Mouse (Mus musculus) B cell, adult 67 days (primary cell): Measurements from ENCODE around the gene Rhox13. TPM values are rescaled to one million over a fixed set of nuclear protein-coding genes. Genes with fewer than 3 reads are reported as not detected.

ENCODE experiments used
- total RNA-seq, 2 experiments: library from RNA; stranded (reverse); gene quantifications; 4 replicates each; pipeline ENCODE4 v1.2.4; 2023

Rhox13 gene
- total RNA-seq: not detected

DNA sequence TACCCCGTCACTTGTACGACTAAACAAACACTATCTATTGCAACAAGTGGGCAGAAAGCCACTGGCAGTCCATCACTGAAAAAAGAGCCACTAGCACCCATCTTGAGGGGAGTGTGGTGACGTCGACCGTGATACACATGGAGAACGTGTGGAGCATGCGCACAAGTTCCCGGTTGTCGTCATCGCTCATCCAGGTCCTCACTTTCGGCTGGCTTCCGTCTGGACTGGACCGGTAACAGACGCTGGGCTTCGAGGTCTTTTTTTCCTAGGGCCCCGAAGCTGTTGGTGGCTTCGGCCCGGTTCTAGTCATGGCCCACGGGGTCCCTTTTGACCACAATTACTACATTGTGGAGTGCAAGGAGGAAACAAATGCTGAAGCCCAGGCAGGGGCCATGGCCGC lies at the start of gene Rhox13:
Gene Rhox13, plus strand, starts transcription at position 238 of the 400 bp plus-strand sequence.

DNA sequence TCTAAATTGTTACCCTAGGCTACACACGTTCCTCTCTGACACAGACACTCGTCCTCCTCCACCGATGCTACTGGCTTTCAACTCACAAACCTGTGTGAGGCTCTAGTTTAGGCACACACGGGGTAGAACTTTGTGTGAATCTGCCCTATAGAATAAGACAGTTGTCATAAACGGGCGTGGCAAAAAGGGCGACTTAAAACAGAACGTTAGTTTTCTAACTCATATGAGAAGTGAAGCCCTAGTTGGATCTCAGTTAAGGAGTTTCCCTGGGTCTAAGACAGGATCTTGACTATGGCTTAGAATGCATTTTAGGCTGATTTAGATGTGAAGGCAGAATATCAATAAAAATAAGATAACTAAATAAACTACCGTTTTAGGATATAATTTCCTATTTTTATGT lies 36.0 kb upstream of the Rhox13 start, which contains the start of gene Rhox11:
Gene Rhox11, minus strand, starts transcription at position 101 of the 400 bp plus-strand sequence.

DNA sequence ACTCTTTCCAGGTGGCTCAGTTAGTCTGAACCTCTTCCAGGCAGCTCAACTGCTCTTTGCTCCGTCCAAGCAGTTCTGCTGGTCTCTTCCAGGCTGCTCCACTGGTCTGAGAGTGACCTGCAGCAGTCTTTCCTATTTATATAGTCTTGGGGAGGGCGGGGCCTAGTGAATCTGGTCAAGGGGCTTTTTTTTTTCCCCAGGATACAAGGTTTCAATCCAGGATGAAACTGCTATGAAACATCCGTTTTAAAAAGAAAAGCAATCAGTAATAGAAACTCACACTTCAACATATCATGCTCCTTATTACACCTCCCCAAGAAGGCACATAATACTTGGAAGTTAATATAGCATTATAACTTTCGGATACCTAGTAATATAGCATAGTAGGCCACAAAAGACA lies 10.2 kb upstream of the Rhox13 start, which contains the start of gene Rhox12:
Gene Rhox12, minus strand, starts transcription at position 101 of the 400 bp plus-strand sequence.

Other genes with a start within 250 kb of the Rhox13 start
- not detected for gene Rhox8, start 242.3 kb upstream of the Rhox13 start, total RNA-seq
- not detected for gene Rhox7b, start 224.0 kb upstream of the Rhox13 start, total RNA-seq
- not detected for gene Rhox9, start 219.4 kb upstream of the Rhox13 start, total RNA-seq
- not detected for gene Btg1-ps1, start 102.4 kb upstream of the Rhox13 start, total RNA-seq
- gene Btg1-ps2, start 78.1 kb upstream of the Rhox13 start, total RNA-seq: not detected
- gene Rhox10, start 54.7 kb upstream of the Rhox13 start, total RNA-seq: not detected
- gene Rhox11, start 36.1 kb upstream of the Rhox13 start, total RNA-seq: not detected
- gene Rhox12, start 10.3 kb upstream of the Rhox13 start, total RNA-seq: not detected
- gene Zbtb33, start 68.6 kb downstream of the Rhox13 start, total RNA-seq: 10 to 100 TPM; 34.8 to 39.0 TPM
- gene Tmem255a, start 131.2 kb downstream of the Rhox13 start, total RNA-seq: under 1 TPM; 0.27 to 0.32 TPM
- not detected for gene Atp1b4, start 195.0 kb downstream of the Rhox13 start, total RNA-seq